Mouse (Mus musculus) spleen, postnatal 4 days (tissue): ENCODE results near the gene Fcho1.
A peak's percentile ranks its signal among the peaks of the same experiment; 100 is the strongest.

Experiments used
- DNase-seq, 2 experiments: peaks; one replicate each; pipeline ENCODE4 v3.0.0; 2022; ENCODE audit warnings: low spot score in 2 of 2

Fcho1 gene

GRCm38 (mm10) chr8:71660325-71661120 lies 65.0 kb downstream of the Fcho1 start:
- peak; percentile 78 to 95 for DNase-seq

DNA sequence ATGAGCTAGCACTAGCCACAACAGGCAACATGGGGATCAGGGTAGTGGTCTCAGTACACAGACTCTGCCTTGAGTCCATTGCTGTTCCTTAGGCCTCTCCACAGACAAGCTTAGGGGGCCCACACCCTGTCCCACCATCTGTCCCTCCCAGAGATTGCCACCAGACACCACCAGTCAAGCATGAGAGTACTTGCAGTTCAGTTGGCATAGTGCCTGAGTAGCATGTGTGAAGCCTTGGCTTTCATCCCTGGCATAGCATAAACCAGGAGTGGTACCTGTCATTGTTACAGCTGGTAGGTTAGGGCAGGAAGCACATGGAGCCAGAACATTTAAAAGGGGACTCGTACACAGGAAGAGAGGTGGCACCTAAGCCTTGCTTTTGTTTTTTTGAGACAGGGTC lies 65.8 kb downstream of the Fcho1 start:
- DNase-seq = no peak

DNA sequence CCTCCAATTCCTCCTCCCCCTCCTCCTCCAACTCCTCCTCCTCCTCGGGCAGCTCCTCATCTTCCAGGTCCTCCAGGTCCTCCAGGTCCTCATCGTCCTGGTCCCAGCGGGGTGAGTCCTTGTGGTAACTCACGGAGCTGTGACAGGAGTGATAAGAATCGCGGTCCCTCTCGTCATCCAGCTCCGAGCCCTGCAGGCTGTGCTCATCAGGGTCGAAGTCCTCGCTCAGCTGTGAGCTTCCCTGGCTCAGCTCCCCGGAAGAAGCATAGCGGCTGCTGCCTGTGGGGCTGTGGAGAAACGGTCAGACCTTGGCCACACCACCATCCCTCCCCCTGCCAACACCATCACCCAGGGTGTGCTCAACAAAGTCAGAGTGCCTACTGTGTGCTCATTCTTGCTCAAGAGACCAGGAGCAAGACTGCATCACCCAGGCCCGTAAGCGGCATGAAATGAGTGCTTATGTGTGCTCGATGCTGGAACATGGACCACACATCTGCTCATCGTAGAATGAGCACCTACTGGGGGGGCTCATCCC lies 66.9 kb downstream of the Fcho1 start:
- no peak for DNase-seq
